In the genomic region with DNA sequence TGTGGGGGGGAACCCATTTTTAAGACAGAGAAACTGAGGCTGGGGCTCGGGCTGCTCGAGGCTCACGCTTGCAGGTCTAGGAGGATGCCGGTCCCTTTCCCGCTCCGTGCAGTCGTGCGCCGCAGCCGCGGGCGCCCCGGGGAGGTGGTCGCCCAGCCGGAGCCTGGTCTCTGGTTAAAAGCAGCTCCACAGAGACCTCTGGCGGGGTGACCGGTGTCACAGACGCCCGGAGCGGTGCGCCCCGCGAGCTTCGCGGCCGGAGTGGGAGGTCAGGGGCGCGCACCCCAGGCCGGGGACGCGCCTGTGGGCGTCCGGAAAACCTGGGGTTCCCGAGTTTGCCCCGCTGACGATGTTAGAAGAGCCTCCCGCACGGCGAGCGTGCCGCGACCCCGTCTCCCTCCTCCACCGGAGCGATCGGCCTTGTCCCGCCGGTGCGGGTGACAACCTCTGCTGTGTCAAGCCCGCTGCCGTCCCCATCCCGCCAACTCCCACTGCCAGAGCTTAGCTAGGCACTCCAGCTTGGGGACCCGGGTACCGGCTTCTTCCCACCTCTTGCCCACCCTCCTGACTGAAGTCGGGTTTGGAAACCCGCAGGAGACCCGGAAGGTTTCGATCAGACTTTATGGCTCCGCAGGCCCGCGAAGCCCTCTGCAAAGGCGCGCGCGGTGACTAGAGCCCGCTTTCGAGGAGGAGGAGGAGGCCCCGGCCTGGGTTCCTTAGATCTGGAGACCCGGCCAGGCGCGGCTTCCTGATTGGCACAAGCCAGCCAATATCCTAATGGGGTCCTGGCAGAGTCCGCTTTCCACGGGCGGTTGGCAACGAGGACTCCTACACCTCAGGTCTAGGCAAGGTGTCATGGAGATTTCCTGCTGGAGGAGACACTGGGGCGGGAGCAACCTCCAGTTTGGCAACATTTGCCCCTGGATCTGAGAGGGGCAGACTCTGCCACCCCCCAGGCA, we compare ENCODE assay signal across 8 mouse cellular contexts. TPM values are rescaled to one million over a fixed set of nuclear protein-coding genes. Genes with fewer than 3 reads are reported as not detected.
DNase-seq lines count a peak whose midpoint lies in the region; ATAC-seq and TF ChIP-seq lines count a peak whose summit lies in the region.

No protein-coding gene starts in this region.

- no peak for DNase-seq in layer of hippocampus, adult 2 months (ENCODE audit: low spot score in 2 of 2)
- no peak for DNase-seq in layer of hippocampus, adult 8-10 months (ENCODE audit: low spot score in 2 of 2)
- peak; percentile 39 for DNase-seq in adrenal gland, postnatal 10 days
- peak; percentile 48 for DNase-seq in retina, embryonic 14.5 days (ENCODE audit: low spot score)
- DNase-seq in frontal cortex, postnatal 25 days (ENCODE audit: low spot score in 2 of 2) = no peak

- under 1% methylated on average over 76 of the region's 76 CpGs for WGBS in embryonic facial prominence, embryonic 13.5 days
- WGBS in hindbrain, embryonic 13.5 days = under 1% methylated on average over 76 of the region's 76 CpGs
- under 1% methylated on average over 76 of the region's 76 CpGs for WGBS in liver, embryonic 16.5 days (ENCODE audit: insufficient replicate concordance)

- TF ChIP-seq CTCF in layer of hippocampus, adult 2 months (conservative IDR thresholded peaks at IDR 0.05) = peak; percentile 40

- ATAC-seq in embryonic facial prominence, embryonic 13.5 days (ENCODE audit: insufficient number of reproducible peaks, insufficient read depth, low FRiP score, low TSS enrichment, low read depth) = no peak; the same call in 1 of the 2 replicates
- ATAC-seq in hindbrain, embryonic 13.5 days (ENCODE audit: low FRiP score) = peak; percentile 21
- ATAC-seq in liver, embryonic 16.5 days (ENCODE audit: low read depth) = no peak

- H3K36me3 ChIP-seq in embryonic facial prominence, embryonic 13.5 days = no peaks in the 10 kb centered on the region
- H3K36me3 ChIP-seq in hindbrain, embryonic 13.5 days = no peaks in the 10 kb centered on the region
- no peaks in the 10 kb centered on the region for H3K36me3 ChIP-seq in liver, embryonic 16.5 days (ENCODE audit: control insufficient read depth, insufficient read depth)

- H3K9me3 ChIP-seq in embryonic facial prominence, embryonic 13.5 days = no peaks in the 10 kb centered on the region
- H3K9me3 ChIP-seq in hindbrain, embryonic 13.5 days = no peaks in the 10 kb centered on the region
- no peaks in the 10 kb centered on the region for H3K9me3 ChIP-seq in liver, embryonic 16.5 days (replicated peaks; ENCODE audit: control insufficient read depth, low read length)

- H3K27me3 ChIP-seq in embryonic facial prominence, embryonic 13.5 days = peaks cover 70% of the 10 kb centered on the region
- H3K27me3 ChIP-seq in hindbrain, embryonic 13.5 days = peaks cover 43% of the 10 kb centered on the region
- peaks cover 73% of the 10 kb centered on the region for H3K27me3 ChIP-seq in liver, embryonic 16.5 days (ENCODE audit: control insufficient read depth, insufficient read depth, low read depth, low read length)

- H3K4me3 ChIP-seq in layer of hippocampus, adult 2 months = peak overlapping the region; percentile 90
- peak overlapping the region; percentile 66 for H3K4me3 ChIP-seq in embryonic facial prominence, embryonic 13.5 days
- H3K4me3 ChIP-seq in hindbrain, embryonic 13.5 days = peak overlapping the region; percentile 78
- peak overlapping the region; percentile 67 for H3K4me3 ChIP-seq in liver, embryonic 16.5 days (ENCODE audit: low read depth, low read length)

- H3K4me2 ChIP-seq in embryonic facial prominence, embryonic 13.5 days = peak overlapping the region; percentile 100
- H3K4me2 ChIP-seq in hindbrain, embryonic 13.5 days = peak overlapping the region; percentile 99
- peak overlapping the region; percentile 91 for H3K4me2 ChIP-seq in liver, embryonic 16.5 days (ENCODE audit: low read depth, low read length)

- H3K27ac ChIP-seq in layer of hippocampus, adult 2 months = peak overlapping the region; percentile 97
- no peak overlapping the region for H3K27ac ChIP-seq in embryonic facial prominence, embryonic 13.5 days
- 0 out of 2 replicates have a peak overlapping the region, but pooled peaks have one; percentile 23 for H3K27ac ChIP-seq in hindbrain, embryonic 13.5 days
- no peak overlapping the region for H3K27ac ChIP-seq in liver, embryonic 16.5 days (ENCODE audit: low read length)

- H3K9ac ChIP-seq in embryonic facial prominence, embryonic 13.5 days = peak overlapping the region; percentile 74
- peak overlapping the region; percentile 90 for H3K9ac ChIP-seq in hindbrain, embryonic 13.5 days
- H3K9ac ChIP-seq in liver, embryonic 16.5 days (ENCODE audit: low read depth, low read length) = no peak overlapping the region

- peaks cover 26% of the 10 kb centered on the region for H3K4me1 ChIP-seq in embryonic facial prominence, embryonic 13.5 days
- H3K4me1 ChIP-seq in hindbrain, embryonic 13.5 days (replicated peaks) = peaks cover 38% of the 10 kb centered on the region
- H3K4me1 ChIP-seq in liver, embryonic 16.5 days (ENCODE audit: control insufficient read depth, low read depth, low read length) = peaks cover 18% of the 10 kb centered on the region

RNA-seq across cellular contexts. Expression of a gene that starts 0.9 kb away (rescaled TPM):
- total RNA-seq in layer of hippocampus, adult 2 months (2021) = 100 to 1,000 TPM; 126 to 133 TPM
- total RNA-seq in layer of hippocampus, adult 8-10 months (2022) = 100 to 1,000 TPM; 103 to 128 (median 115) TPM
- total RNA-seq in adrenal gland, postnatal 10 days (2021) = 1 to 10 TPM; 1.3 to 2.4 TPM
- polyA plus RNA-seq in embryonic facial prominence, embryonic 13.5 days (2015; fragmentation: Nextera tagmentation; extraction: Ambion mirVana) = 3.6 and 3.9 TPM in 2 replicates
- 5.2 and 7.5 TPM in 2 replicates for polyA plus RNA-seq in hindbrain, embryonic 13.5 days (2015; fragmentation: Nextera tagmentation; extraction: Ambion mirVana)
- 0.23 and 0.24 TPM in 2 replicates for polyA plus RNA-seq in liver, embryonic 16.5 days (2015; fragmentation: Nextera tagmentation; extraction: Ambion mirVana)

Comparison
In these comparisons a context has a peak if more than half of its experiments do, and no peak if none do; other contexts are left out.
1. DNase-seq: peak in adrenal gland, postnatal 10 days (single experiment) and retina, embryonic 14.5 days (single experiment); none in layer of hippocampus, adult 2 months (0 of 2), layer of hippocampus, adult 8-10 months (0 of 2) and frontal cortex, postnatal 25 days (0 of 2).
2. H3K27ac ChIP-seq: peak in layer of hippocampus, adult 2 months (single experiment) and hindbrain, embryonic 13.5 days (single experiment); none in embryonic facial prominence, embryonic 13.5 days (single experiment) and liver, embryonic 16.5 days (single experiment).
3. RNA of a gene that starts 0.9 kb away (total RNA-seq): 126 to 133 TPM in layer of hippocampus, adult 2 months and 103 to 128 TPM in layer of hippocampus, adult 8-10 months; 1.3 to 2.4 TPM in adrenal gland, postnatal 10 days; every median in the first group is over 10 times any median in the second.
4. Peak in every context shown above with its lines, with median percentiles within 50 percentile points of each other: H3K4me3 ChIP-seq and H3K4me2 ChIP-seq.